In the genomic region with DNA sequence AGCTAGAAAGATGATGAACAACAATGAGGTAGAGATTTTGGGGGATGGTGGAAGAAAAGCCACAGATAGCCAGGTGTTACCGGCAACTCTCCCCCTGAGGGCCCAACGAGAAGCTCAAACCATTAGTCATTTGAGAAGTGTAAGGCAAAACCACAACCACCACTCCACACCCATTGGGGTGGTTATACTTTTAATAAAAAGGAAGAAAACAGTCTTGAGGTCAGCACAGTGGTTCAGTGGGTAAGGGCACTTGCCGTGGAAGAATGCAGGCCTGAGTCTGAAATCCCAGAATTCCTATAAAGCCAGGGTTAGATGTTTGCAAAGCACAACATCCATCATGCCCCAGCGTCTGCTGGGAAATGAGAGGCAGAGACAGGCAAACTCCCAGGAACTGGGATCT, we compare ENCODE assay signal across 27 mouse cellular contexts. TPM values are rescaled to one million over a fixed set of nuclear protein-coding genes. Genes with fewer than 3 reads are reported as not detected.
A peak's percentile ranks its signal among the peaks of the same experiment; 100 is the strongest.
DNase-seq lines count a peak whose midpoint lies in the region; ATAC-seq lines count a peak whose summit lies in the region.
"Had no signal": no experiment of that assay in that cellular context is flagged by ENCODE, and none has a peak within 500 bp of the region (broad histone marks: within the 10 kb centered on the region; RNA-seq: fewer than 3 reads in every experiment).

No protein-coding gene starts in this region.

- no peak overlapping the region for H3K27ac ChIP-seq in hindbrain, embryonic 12.5 days
- H3K27ac ChIP-seq: forebrain, embryonic 10.5 days; hindbrain, embryonic 14.5 days; liver, embryonic 14.5 days; stomach, embryonic 15.5 days had no signal

- no peaks in the 10 kb centered on the region for H3K36me3 ChIP-seq in hindbrain, embryonic 12.5 days
- H3K36me3 ChIP-seq: forebrain, embryonic 10.5 days; stomach, embryonic 15.5 days had no signal

- no peak overlapping the region for H3K4me3 ChIP-seq in hindbrain, embryonic 12.5 days
- H3K4me3 ChIP-seq: forebrain, embryonic 10.5 days; stomach, embryonic 15.5 days had no signal

- 72% methylated on average over 4 of the region's 4 CpGs for WGBS in hindbrain, embryonic 12.5 days

- no peak overlapping the region for H3K9ac ChIP-seq in hindbrain, embryonic 12.5 days
- H3K9ac ChIP-seq: hindbrain, embryonic 14.5 days; liver, embryonic 14.5 days; stomach, embryonic 15.5 days had no signal

- no peaks in the 10 kb centered on the region for H3K27me3 ChIP-seq in hindbrain, embryonic 12.5 days
- H3K27me3 ChIP-seq: stomach, embryonic 15.5 days had no signal

- H3K9me3 ChIP-seq in hindbrain, embryonic 12.5 days (replicated peaks), result no peaks in the 10 kb centered on the region
- H3K9me3 ChIP-seq: forebrain, embryonic 10.5 days; stomach, embryonic 15.5 days had no signal

- DNase-seq in 416B (ENCODE audit: low read depth), result peak; percentile 69
- DNase-seq in natural killer cell, adult 2 months (ENCODE audit: low spot score in 2 of 2), result peak; percentile 49 to 65
- DNase-seq in right cerebral cortex, postnatal 36 days (ENCODE audit: low spot score in 2 of 2), result no peak
- DNase-seq in ovary, postnatal 10 days (ENCODE audit: low spot score), result no peak
- DNase-seq: cerebellum, adult 2 months; cerebellum, postnatal 36 days; heart, postnatal 14 days; midbrain, embryonic 14.5 days; right cerebral cortex, adult 18-20 months; spleen, adult 18-20 months; thymus, adult 18-20 months had no signal

- no peaks in the 10 kb centered on the region for H3K4me1 ChIP-seq in hindbrain, embryonic 12.5 days
- H3K4me1 ChIP-seq: stomach, embryonic 15.5 days had no signal

- H3K4me2 ChIP-seq in hindbrain, embryonic 12.5 days (replicated peaks), result no peak overlapping the region
- H3K4me2 ChIP-seq: heart, embryonic 11.5 days; hindbrain, embryonic 14.5 days; stomach, embryonic 15.5 days had no signal

- peak; percentile 52 for ATAC-seq in CD4-positive, CD25-positive, alpha-beta regulatory T cell, adult 4 months
- ATAC-seq in granulocyte monocyte progenitor cell, adult 5-6 weeks (replicated peaks; ENCODE audit: poor library complexity, severe bottlenecking), result 0 out of 2 replicates have a peak, but pooled peaks have one; percentile 23
- ATAC-seq in hindbrain, embryonic 12.5 days (ENCODE audit: low FRiP score), result no peak
- ATAC-seq: lung, postnatal 0 days had no signal

RNA-seq across cellular contexts. Expression of a gene that starts 8.8 kb away (rescaled TPM):
- polyA plus RNA-seq in CD4-positive, CD25-positive, alpha-beta regulatory T cell, adult 4 months (2017; shearing (Covaris generic)), result 100 to 1,000 TPM; 104 to 120 TPM
- total RNA-seq in granulocyte monocyte progenitor cell, adult 5-6 weeks (2014; fragmentation: Nextera tagmentation), result 107 and 145 TPM in 2 replicates
- 77.5 and 108 TPM in 2 replicates for total RNA-seq in granulocyte monocyte progenitor cell, adult 5-6 weeks (2017)
- 95.1 and 96.2 TPM in 2 replicates for polyA plus RNA-seq in hindbrain, embryonic 12.5 days (2016; fragmentation: Nextera tagmentation; extraction: Ambion mirVana)

RNA-seq across cellular contexts. Expression of a gene that starts 17.3 kb away (rescaled TPM):
- polyA plus RNA-seq in CD4-positive, CD25-positive, alpha-beta regulatory T cell, adult 4 months (2017; shearing (Covaris generic)), result 1 to 10 TPM; 6.1 to 7.4 TPM
- total RNA-seq in granulocyte monocyte progenitor cell, adult 5-6 weeks (2014; fragmentation: Nextera tagmentation), result 1.0 and 4.5 TPM in 2 replicates
- 2.6 and 4.2 TPM in 2 replicates for total RNA-seq in granulocyte monocyte progenitor cell, adult 5-6 weeks (2017)
- polyA plus RNA-seq in hindbrain, embryonic 12.5 days (2016; fragmentation: Nextera tagmentation; extraction: Ambion mirVana), result 9.7 and 10.5 TPM in 2 replicates

RNA-seq across cellular contexts. Expression of a gene that starts 17.7 kb away (rescaled TPM):
- polyA plus RNA-seq in CD4-positive, CD25-positive, alpha-beta regulatory T cell, adult 4 months (2017; shearing (Covaris generic)), result 1 to 10 TPM in 1 of 2 experiments, under 1 TPM in 1; 0.15 to 2.1 TPM
- not detected in 2 replicates for total RNA-seq in granulocyte monocyte progenitor cell, adult 5-6 weeks (2014; fragmentation: Nextera tagmentation)
- 0.62 and 1.0 TPM in 2 replicates for total RNA-seq in granulocyte monocyte progenitor cell, adult 5-6 weeks (2017)
- 0.17 and 0.28 TPM in 2 replicates for polyA plus RNA-seq in hindbrain, embryonic 12.5 days (2016; fragmentation: Nextera tagmentation; extraction: Ambion mirVana)

RNA-seq across cellular contexts. Expression of a gene that starts 23.8 kb away (rescaled TPM):
- not detected for polyA plus RNA-seq in CD4-positive, CD25-positive, alpha-beta regulatory T cell, adult 4 months (2017; shearing (Covaris generic))
- not detected in 2 replicates for total RNA-seq in granulocyte monocyte progenitor cell, adult 5-6 weeks (2014; fragmentation: Nextera tagmentation)
- not detected in 2 replicates for total RNA-seq in granulocyte monocyte progenitor cell, adult 5-6 weeks (2017)
- polyA plus RNA-seq in hindbrain, embryonic 12.5 days (2016; fragmentation: Nextera tagmentation; extraction: Ambion mirVana), result 0.55 TPM in 1 of 2 replicates, not detected in the other
- total RNA-seq: adrenal gland, postnatal 4 days; gastrocnemius, adult 18-20 months; gastrocnemius, postnatal 4 days; heart, postnatal 14 days; layer of hippocampus, adult 18-20 months; left cerebral cortex, postnatal 25 days had no signal
- polyA plus RNA-seq: cerebellum, adult 2 months; forebrain, embryonic 10.5 days; heart, embryonic 11.5 days; hindbrain, embryonic 14.5 days; kidney, embryonic 16.5 days; limb, embryonic 14.5 days; liver, embryonic 14.5 days; lung, postnatal 0 days; stomach, embryonic 15.5 days had no signal

RNA-seq across cellular contexts. Expression of a gene that starts 43.0 kb away (rescaled TPM):
- under 1 TPM in 1 of 2 experiments, not detected in 1; 0.48 TPM for polyA plus RNA-seq in CD4-positive, CD25-positive, alpha-beta regulatory T cell, adult 4 months (2017; shearing (Covaris generic))
- 5.2 TPM in 1 of 2 replicates, not detected in the other for total RNA-seq in granulocyte monocyte progenitor cell, adult 5-6 weeks (2014; fragmentation: Nextera tagmentation)
- not detected in 2 replicates for total RNA-seq in granulocyte monocyte progenitor cell, adult 5-6 weeks (2017)
- 0.79 and 1.1 TPM in 2 replicates for polyA plus RNA-seq in hindbrain, embryonic 12.5 days (2016; fragmentation: Nextera tagmentation; extraction: Ambion mirVana)
- total RNA-seq: gastrocnemius, adult 18-20 months; gastrocnemius, postnatal 4 days had no signal

Comparison
In these comparisons a context has a peak if more than half of its experiments do, and no peak if none do; other contexts are left out.
1. DNase-seq: peak in 416B (single experiment) and natural killer cell, adult 2 months (2 of 2); none in right cerebral cortex, postnatal 36 days (0 of 2) and ovary, postnatal 10 days (single experiment).